Mouse (Mus musculus): ENCODE results near the gene Dgki. TPM values are rescaled to one million over a fixed set of nuclear protein-coding genes. Genes with fewer than 3 reads are reported as not detected.

The Dgki gene
- polyA plus RNA-seq, 2 experiments: 0.02 TPM; not detected in 1

GRCm38 (mm10) chr6:37202901-37203300 is 97.1 kb downstream of the Dgki start:
- Histone ChIP-seq H3K4me1 (replicated peaks; ENCODE audit: control insufficient read depth in 2 of 2, insufficient read depth in 2 of 2, low read length in 1 of 2) (no peaks in the 10 kb centered on the region), H3K27me3 (ENCODE audit: control insufficient read depth, insufficient read depth, low read length) (no peaks in the 10 kb centered on the region), H3K9ac (replicated peaks) (no peak overlapping the region), H3K27ac (no peak overlapping the region), H3K36me3 (replicated peaks; ENCODE audit: control insufficient read depth, insufficient read depth, low read depth) (no peaks in the 10 kb centered on the region), H3K9me3 (ENCODE audit: control insufficient read depth, low read length) (no peaks in the 10 kb centered on the region), H3K4me2 (ENCODE audit: low read depth) (no peak overlapping the region), H3K4me3 (ENCODE audit: insufficient read depth in 1 of 2, low read depth in 2 of 2, low read length in 2 of 2) (no peak overlapping the region)
- no peak for TF ChIP-seq CTCF (IDR thresholded peaks at IDR 0.05; ENCODE audit: low read depth)
- no peak for TF ChIP-seq EP300 (IDR thresholded peaks at IDR 0.05; ENCODE audit: low read depth)
- no peak for ATAC-seq (ENCODE audit: insufficient read depth)
- DNase-seq (ENCODE audit: low read depth in 3 of 3, low spot score in 3 of 3): no peak
- WGBS (ENCODE audit: insufficient replicate concordance): 54% methylated on average over 4 of the region's 4 CpGs

GRCm38 (mm10) chr6:37200840-37201239 is 99.1 kb downstream of the Dgki start:
- Histone ChIP-seq H3K4me2 (ENCODE audit: low read depth) (no peak overlapping the region), H3K4me1 (replicated peaks; ENCODE audit: control insufficient read depth in 2 of 2, insufficient read depth in 2 of 2, low read length in 1 of 2) (no peaks in the 10 kb centered on the region), H3K27me3 (ENCODE audit: control insufficient read depth, insufficient read depth, low read length) (no peaks in the 10 kb centered on the region), H3K9ac (replicated peaks) (no peak overlapping the region), H3K4me3 (ENCODE audit: insufficient read depth in 1 of 2, low read depth in 2 of 2, low read length in 2 of 2) (no peak overlapping the region), H3K27ac (no peak overlapping the region), H3K36me3 (replicated peaks; ENCODE audit: control insufficient read depth, insufficient read depth, low read depth) (no peaks in the 10 kb centered on the region), H3K9me3 (ENCODE audit: control insufficient read depth, low read length) (no peaks in the 10 kb centered on the region)
- TF ChIP-seq CTCF (IDR thresholded peaks at IDR 0.05; ENCODE audit: low read depth) (no peak), EP300 (IDR thresholded peaks at IDR 0.05; ENCODE audit: low read depth) (no peak)
- WGBS (ENCODE audit: insufficient replicate concordance): 70% methylated on average over 5 of the region's 5 CpGs
- DNase-seq (ENCODE audit: low read depth in 3 of 3, low spot score in 3 of 3) (no peak), ATAC-seq (ENCODE audit: insufficient read depth) (no peak)

GRCm38 (mm10) chr6:37199502-37199901 is 100.5 kb downstream of the Dgki start:
- Histone ChIP-seq H3K27ac (no peak overlapping the region), H3K4me1 (replicated peaks; ENCODE audit: control insufficient read depth in 2 of 2, insufficient read depth in 2 of 2, low read length in 1 of 2) (no peaks in the 10 kb centered on the region), H3K4me2 (ENCODE audit: low read depth) (no peak overlapping the region), H3K9me3 (ENCODE audit: control insufficient read depth, low read length) (no peaks in the 10 kb centered on the region), H3K27me3 (ENCODE audit: control insufficient read depth, insufficient read depth, low read length) (no peaks in the 10 kb centered on the region), H3K36me3 (replicated peaks; ENCODE audit: control insufficient read depth, insufficient read depth, low read depth) (no peaks in the 10 kb centered on the region), H3K4me3 (ENCODE audit: insufficient read depth in 1 of 2, low read depth in 2 of 2, low read length in 2 of 2) (no peak overlapping the region), H3K9ac (replicated peaks) (no peak overlapping the region)
- WGBS (ENCODE audit: insufficient replicate concordance): 61% methylated on average over 3 of the region's 3 CpGs
- ATAC-seq (ENCODE audit: insufficient read depth): no peak
- TF ChIP-seq CTCF (IDR thresholded peaks at IDR 0.05; ENCODE audit: low read depth): no peak
- no peak for TF ChIP-seq EP300 (IDR thresholded peaks at IDR 0.05; ENCODE audit: low read depth)
- no peak for DNase-seq (ENCODE audit: low read depth in 3 of 3, low spot score in 3 of 3)

GRCm38 (mm10) chr6:37197745-37198144 is 102.2 kb downstream of the Dgki start:
- no peaks in the 10 kb centered on the region for H3K9me3 ChIP-seq (ENCODE audit: control insufficient read depth, low read length)
- no peaks in the 10 kb centered on the region for H3K4me1 ChIP-seq (replicated peaks; ENCODE audit: control insufficient read depth in 2 of 2, insufficient read depth in 2 of 2, low read length in 1 of 2)
- 72% methylated on average over 13 of the region's 13 CpGs for WGBS (ENCODE audit: insufficient replicate concordance)
- H3K27ac ChIP-seq: no peak overlapping the region
- DNase-seq (ENCODE audit: low read depth in 3 of 3, low spot score in 3 of 3) (no peak), ATAC-seq (ENCODE audit: insufficient read depth) (no peak)
- H3K36me3 ChIP-seq (replicated peaks; ENCODE audit: control insufficient read depth, insufficient read depth, low read depth): no peaks in the 10 kb centered on the region
- no peak for TF ChIP-seq CTCF (IDR thresholded peaks at IDR 0.05; ENCODE audit: low read depth)
- no peak for TF ChIP-seq EP300 (IDR thresholded peaks at IDR 0.05; ENCODE audit: low read depth)
- H3K4me3 ChIP-seq (ENCODE audit: insufficient read depth in 1 of 2, low read depth in 2 of 2, low read length in 2 of 2): no peak overlapping the region
- H3K4me2 ChIP-seq (ENCODE audit: low read depth): no peak overlapping the region
- H3K27me3 ChIP-seq (ENCODE audit: control insufficient read depth, insufficient read depth, low read length): no peaks in the 10 kb centered on the region
- no peak overlapping the region for H3K9ac ChIP-seq (replicated peaks)

GRCm38 (mm10) chr6:37196870-37197269 is 103.1 kb downstream of the Dgki start:
- ATAC-seq (ENCODE audit: insufficient read depth): no peak

More at GRCm38 (mm10) chr6:37196870-37197269, 103.1 kb downstream of the Dgki start:
- DNase-seq (ENCODE audit: low read depth in 3 of 3, low spot score in 3 of 3): no peak
- Histone ChIP-seq H3K36me3 (replicated peaks; ENCODE audit: control insufficient read depth, insufficient read depth, low read depth) (no peaks in the 10 kb centered on the region), H3K9me3 (ENCODE audit: control insufficient read depth, low read length) (no peaks in the 10 kb centered on the region), H3K9ac (replicated peaks) (no peak overlapping the region), H3K27ac (no peak overlapping the region), H3K4me1 (replicated peaks; ENCODE audit: control insufficient read depth in 2 of 2, insufficient read depth in 2 of 2, low read length in 1 of 2) (no peaks in the 10 kb centered on the region), H3K27me3 (ENCODE audit: control insufficient read depth, insufficient read depth, low read length) (no peaks in the 10 kb centered on the region), H3K4me3 (ENCODE audit: insufficient read depth in 1 of 2, low read depth in 2 of 2, low read length in 2 of 2) (no peak overlapping the region), H3K4me2 (ENCODE audit: low read depth) (no peak overlapping the region)
- TF ChIP-seq CTCF (IDR thresholded peaks at IDR 0.05; ENCODE audit: low read depth) (no peak), EP300 (IDR thresholded peaks at IDR 0.05; ENCODE audit: low read depth) (no peak)
- 28% methylated on average over 5 of the region's 5 CpGs for WGBS (ENCODE audit: insufficient replicate concordance)

Data from liver, embryonic 14.5 days (tissue).